Mouse (Mus musculus) spleen, adult 2 months (tissue): ENCODE measurements around the gene Nipsnap1.

Experiments used
- CTCF ChIP-seq: fragments of 200-500 bp; IDR thresholded peaks from 2 replicates; pipeline ENCODE4 v1.5.1; 2011; ENCODE audit warnings: mild to moderate bottlenecking, inconsistent platforms; ENCODE audit not compliant: insufficient read depth, insufficient read length, insufficient replicate concordance; ENCODE audit errors: extremely low read depth
- POLR2A ChIP-seq: fragments of 200-500 bp; IDR thresholded peaks from 2 replicates; pipeline ENCODE4 v1.6.1; 2011; ENCODE audit warnings: low read depth, low read length, inconsistent platforms

DNA sequence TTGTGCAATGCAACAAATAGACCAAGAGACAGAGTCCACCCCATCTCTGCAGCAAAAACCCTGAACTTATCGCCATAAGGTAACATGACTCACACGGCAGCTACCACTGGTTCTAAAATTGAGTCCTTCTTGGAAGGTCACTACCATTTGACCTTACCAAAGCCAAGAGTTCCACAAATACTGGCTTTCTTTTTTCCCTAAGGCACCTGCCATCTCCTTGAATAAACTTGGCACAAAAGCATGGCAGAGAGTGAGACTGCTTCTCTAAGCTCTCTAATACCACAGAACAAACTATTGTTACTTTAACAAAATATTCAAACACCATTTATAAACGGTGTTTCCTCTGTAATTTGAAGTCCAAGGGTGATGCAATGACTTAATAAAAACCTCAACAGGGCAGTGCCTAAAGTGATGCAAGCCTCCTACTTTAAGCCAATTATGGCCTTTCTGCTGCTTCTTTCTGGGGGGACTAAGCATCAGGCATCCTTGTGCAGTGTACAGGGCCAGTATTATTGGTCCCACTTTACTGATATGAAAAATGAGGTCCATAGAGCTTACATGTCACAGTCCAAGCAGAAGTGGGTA is 32.7 kb upstream of the Nipsnap1 start:
- no peak for TF ChIP-seq CTCF
- no peak for TF ChIP-seq POLR2A
